Mouse (Mus musculus) cortical plate, adult 2 months (tissue): ENCODE results near the gene Tgfb2. TPM values are rescaled to one million over a fixed set of nuclear protein-coding genes. Genes with fewer than 3 reads are reported as not detected.

Experiments
- H3K27ac ChIP-seq: fragments of 200-500 bp; 2 replicates; pipeline ENCODE4 v1.5.1; 2012; ENCODE audit warnings: low read length, control low read depth, inconsistent platforms; ENCODE audit not compliant: insufficient read depth
- H3K4me1 ChIP-seq: fragments of 200-500 bp; 2 replicates; pipeline ENCODE4 v1.6.1; 2011; ENCODE audit warnings: low read length; ENCODE audit not compliant: control insufficient read depth, insufficient read depth
- H3K4me3 ChIP-seq: fragments of 200-500 bp; 2 replicates; pipeline ENCODE4 v1.5.1; 2011; ENCODE audit warnings: mild to moderate bottlenecking, low read length, control low read depth; ENCODE audit not compliant: insufficient read depth
- CTCF ChIP-seq: fragments of 200-500 bp; IDR thresholded peaks from 2 replicates; pipeline ENCODE4 v1.5.1; 2011; ENCODE audit warnings: mild to moderate bottlenecking, control low read depth, low read length; ENCODE audit not compliant: insufficient read depth; ENCODE audit errors: extremely low read depth
- POLR2A ChIP-seq: fragments of 200-500 bp; IDR thresholded peaks from 2 replicates; pipeline ENCODE4 v1.6.1; 2011; ENCODE audit warnings: mild to moderate bottlenecking, low read length, control low read depth; ENCODE audit not compliant: insufficient read depth; ENCODE audit errors: extremely low read depth
- polyA plus RNA-seq: library from polyadenylated mRNA; depleted of rRNA; stranded (reverse); fragments of >200 nt; gene quantifications from 2 replicates; pipeline ENCODE4 v1.2.3, GENCODE M21; 2012

Tgfb2 gene
- polyA plus RNA-seq, 1 experiment: 3.8 TPM

GRCm38 (mm10) chr1:186691708-186692107 lies 14.1 kb downstream of the Tgfb2 start:
- no peak overlapping the region for H3K27ac ChIP-seq

DNA sequence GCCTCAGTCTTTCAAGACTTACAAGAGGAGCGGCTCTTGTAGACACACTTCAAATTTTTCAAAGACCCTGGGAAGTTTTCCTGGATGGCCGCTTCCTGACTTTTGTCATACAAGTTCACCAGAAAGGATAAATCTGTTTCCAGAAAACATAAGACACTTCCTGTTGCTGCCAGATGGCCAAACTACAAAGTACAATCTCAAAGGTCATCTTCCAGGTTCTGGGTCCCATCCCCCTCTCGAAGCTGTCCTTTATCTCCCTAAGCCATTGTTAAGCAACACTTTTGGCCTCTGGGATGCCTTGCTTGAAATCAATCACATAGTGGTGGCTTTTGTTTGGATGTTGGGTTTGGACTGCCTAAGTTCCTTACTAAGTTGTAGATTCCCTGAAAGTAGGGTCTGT lies 21.7 kb downstream of the Tgfb2 start:
- no peak overlapping the region for H3K27ac ChIP-seq
- no peak overlapping the region for H3K4me3 ChIP-seq
- no peak for TF ChIP-seq CTCF
- no peak for TF ChIP-seq POLR2A
- H3K4me1 ChIP-seq: no peaks in the 10 kb centered on the region; the same call in 1 of the 2 replicates

More at GRCm38 (mm10) chr1:186691708-186692107, 14.1 kb downstream of the Tgfb2 start:
- Histone ChIP-seq H3K4me1 (no peaks in the 10 kb centered on the region; the same call in 1 of the 2 replicates), H3K4me3 (no peak overlapping the region)
- TF ChIP-seq CTCF (no peak), POLR2A (no peak)

- Histone ChIP-seq H3K4me3 (no peak overlapping the region), H3K4me1 (no peaks in the 10 kb centered on the region; the same call in 1 of the 2 replicates), H3K27ac (no peak overlapping the region)
- TF ChIP-seq POLR2A: no peak
- no peak for TF ChIP-seq CTCF
Measured at GRCm38 (mm10) chr1:186682606-186683005, 23.2 kb downstream of the Tgfb2 start.

GRCm38 (mm10) chr1:186677614-186678013 lies 28.2 kb downstream of the Tgfb2 start:
- no peaks in the 10 kb centered on the region; the same call in 1 of the 2 replicates for H3K4me1 ChIP-seq
- no peak overlapping the region for H3K4me3 ChIP-seq
- no peak for TF ChIP-seq POLR2A
- TF ChIP-seq CTCF: no peak
- no peak overlapping the region for H3K27ac ChIP-seq

- Histone ChIP-seq H3K4me1 (no peaks in the 10 kb centered on the region), H3K27ac (no peak overlapping the region), H3K4me3 (no peak overlapping the region)
- TF ChIP-seq POLR2A (no peak), CTCF (no peak)
Measured at GRCm38 (mm10) chr1:186676199-186676598, 29.6 kb downstream of the Tgfb2 start.

GRCm38 (mm10) chr1:186675263-186675662 lies 30.5 kb downstream of the Tgfb2 start:
- Histone ChIP-seq H3K4me3 (no peak overlapping the region), H3K27ac (no peak overlapping the region), H3K4me1 (no peaks in the 10 kb centered on the region)
- no peak for TF ChIP-seq POLR2A

GRCm38 (mm10) chr1:186674621-186675020 lies 31.2 kb downstream of the Tgfb2 start:
- Histone ChIP-seq H3K27ac (no peak overlapping the region), H3K4me3 (no peak overlapping the region), H3K4me1 (no peaks in the 10 kb centered on the region)
- TF ChIP-seq POLR2A (no peak), CTCF (no peak)

- Histone ChIP-seq H3K4me3 (no peak overlapping the region), H3K4me1 (no peaks in the 10 kb centered on the region), H3K27ac (no peak overlapping the region)
- no peak for TF ChIP-seq POLR2A
- TF ChIP-seq CTCF: no peak
Measured at GRCm38 (mm10) chr1:186673166-186673565, 32.6 kb downstream of the Tgfb2 start.

DNA sequence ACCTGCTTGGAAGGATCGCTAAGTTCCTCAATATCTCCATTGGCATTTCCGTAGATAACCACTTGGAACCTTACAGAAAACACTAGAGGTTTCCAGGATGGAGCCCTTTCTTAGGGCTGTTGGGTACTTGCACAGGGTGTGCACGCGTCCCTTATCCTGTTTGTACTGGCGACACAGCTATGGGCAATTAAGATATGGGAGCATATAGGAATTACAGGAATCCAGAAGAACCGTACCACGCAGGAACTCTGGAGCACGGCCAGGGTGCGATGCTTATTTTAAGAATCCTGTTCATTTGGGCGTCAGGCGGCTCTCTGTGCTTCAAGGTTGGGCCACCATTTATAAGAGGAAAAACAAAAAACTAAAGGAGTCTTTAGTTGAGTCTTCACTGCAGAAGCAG lies 42.4 kb downstream of the Tgfb2 start:
- no peaks in the 10 kb centered on the region for H3K4me1 ChIP-seq
- no peak overlapping the region for H3K27ac ChIP-seq
- H3K4me3 ChIP-seq: no peak overlapping the region
- TF ChIP-seq POLR2A: no peak
- TF ChIP-seq CTCF: no peak

- no peak overlapping the region for H3K4me3 ChIP-seq
- TF ChIP-seq CTCF: no peak
- no peak for TF ChIP-seq POLR2A
- no peaks in the 10 kb centered on the region for H3K4me1 ChIP-seq
Measured at GRCm38 (mm10) chr1:186662996-186663395, 42.8 kb downstream of the Tgfb2 start.

More at GRCm38 (mm10) chr1:186662996-186663395, 42.8 kb downstream of the Tgfb2 start:
- no peak overlapping the region for H3K27ac ChIP-seq
